Mouse (Mus musculus): Measurements from ENCODE around the gene 1700025G04Rik.

DNA sequence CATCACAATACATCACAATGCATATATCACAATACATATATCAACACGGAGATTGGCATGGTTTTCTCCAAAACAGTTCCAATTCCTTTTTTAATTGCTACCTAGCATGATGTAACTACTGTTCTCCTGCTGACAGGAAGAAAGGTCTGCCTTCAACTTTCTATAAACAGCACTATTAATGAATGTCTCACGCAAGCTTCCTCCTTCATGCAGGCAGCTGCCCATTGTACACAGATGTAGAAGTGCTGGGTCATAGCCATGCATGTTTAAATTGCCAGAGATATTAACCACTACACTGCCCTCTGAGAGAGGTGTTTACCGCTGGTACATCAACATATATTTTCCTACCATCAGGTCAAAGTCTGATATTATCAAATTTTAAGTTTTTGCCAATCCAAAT lies 113.1 kb downstream of the 1700025G04Rik start:
- TF ChIP-seq POLR2A (IDR thresholded peaks at IDR 0.05; ENCODE audit: low read depth, low read length), result no peak
- no peak for TF ChIP-seq CTCF (conservative IDR thresholded peaks at IDR 0.05; ENCODE audit: insufficient read depth, insufficient read length, low read depth, low read length)
